Mouse (Mus musculus): ENCODE results near the gene Adamts13. TPM values are rescaled to one million over a fixed set of nuclear protein-coding genes. Genes with fewer than 3 reads are reported as not detected.

Gene Adamts13
- polyA plus RNA-seq, 1 experiment from 2014 or later, result not detected

GRCm38 (mm10) chr2:27045979-27046770, 73.0 kb downstream of the Adamts13 start:
- DNase-seq (ENCODE audit: extremely low spot score, low spot score), result no peak
- Histone ChIP-seq H3K36me3 (replicated peaks) (no peaks in the 10 kb centered on the region), H3K27ac (no peak overlapping the region), H3K4me1 (peaks cover 8% of the 10 kb centered on the region), H3K27me3 (ENCODE audit: poor library complexity, severe bottlenecking) (peaks cover 11% of the 10 kb centered on the region), H3K9me3 (no peaks in the 10 kb centered on the region), H3K4me3 (no peak overlapping the region)
- WGBS, result 80% methylated on average over 8 of the region's 8 CpGs

GRCm38 (mm10) chr2:27049408-27049807, 76.2 kb downstream of the Adamts13 start:
- Histone ChIP-seq H3K9me3 (no peaks in the 10 kb centered on the region), H3K36me3 (replicated peaks) (no peaks in the 10 kb centered on the region), H3K27me3 (ENCODE audit: poor library complexity, severe bottlenecking) (peaks cover 11% of the 10 kb centered on the region), H3K27ac (no peak overlapping the region), H3K4me3 (no peak overlapping the region), H3K4me1 (peaks cover 8% of the 10 kb centered on the region)
- no peak for DNase-seq (ENCODE audit: extremely low spot score, low spot score)
- 46% methylated on average over 6 of the region's 6 CpGs for WGBS

- no peaks in the 10 kb centered on the region for H3K27me3 ChIP-seq (ENCODE audit: poor library complexity, severe bottlenecking)
- no peaks in the 10 kb centered on the region for H3K9me3 ChIP-seq
- WGBS, result 67% methylated on average over 4 of the region's 4 CpGs
- no peak overlapping the region for H3K4me3 ChIP-seq
- H3K27ac ChIP-seq, result no peak overlapping the region
- H3K36me3 ChIP-seq (replicated peaks), result no peaks in the 10 kb centered on the region
- no peak for DNase-seq (ENCODE audit: extremely low spot score, low spot score)
- no peaks in the 10 kb centered on the region for H3K4me1 ChIP-seq
These were observed 85.0 kb downstream of the Adamts13 start for GRCm38 (mm10) chr2:27058251-27058650.

GRCm38 (mm10) chr2:27058751-27059150, 85.5 kb downstream of the Adamts13 start:
- Histone ChIP-seq H3K4me3 (no peak overlapping the region), H3K36me3 (replicated peaks) (no peaks in the 10 kb centered on the region), H3K9me3 (no peaks in the 10 kb centered on the region), H3K4me1 (no peaks in the 10 kb centered on the region), H3K27ac (no peak overlapping the region), H3K27me3 (ENCODE audit: poor library complexity, severe bottlenecking) (no peaks in the 10 kb centered on the region)
- DNase-seq (ENCODE audit: extremely low spot score, low spot score), result no peak
- 70% methylated on average over 12 of the region's 12 CpGs for WGBS

- Histone ChIP-seq H3K36me3 (replicated peaks) (no peaks in the 10 kb centered on the region), H3K4me3 (no peak overlapping the region), H3K27me3 (ENCODE audit: poor library complexity, severe bottlenecking) (no peaks in the 10 kb centered on the region), H3K9me3 (no peaks in the 10 kb centered on the region), H3K27ac (no peak overlapping the region), H3K4me1 (no peaks in the 10 kb centered on the region)
- DNase-seq (ENCODE audit: extremely low spot score, low spot score), result no peak
- WGBS, result 88% methylated on average over 9 of the region's 9 CpGs
These were observed 86.0 kb downstream of the Adamts13 start for GRCm38 (mm10) chr2:27059187-27059586.

Other genes with a start within 250 kb of the Adamts13 start
- not detected in 2 replicates for gene Abo, start 108.4 kb upstream of the Adamts13 start, polyA plus RNA-seq (2016; fragmentation: Nextera tagmentation; extraction: Ambion mirVana)
- 34.4 and 37.1 TPM in 2 replicates for gene Surf6, start 70.5 kb upstream of the Adamts13 start, polyA plus RNA-seq (2016; fragmentation: Nextera tagmentation; extraction: Ambion mirVana)
- gene Med22, start 62.7 kb upstream of the Adamts13 start, polyA plus RNA-seq (2016; fragmentation: Nextera tagmentation; extraction: Ambion mirVana), result 112 and 118 TPM in 2 replicates
- 735 and 753 TPM in 2 replicates for gene Rpl7a, start 62.7 kb upstream of the Adamts13 start, polyA plus RNA-seq (2016; fragmentation: Nextera tagmentation; extraction: Ambion mirVana)
- gene Surf2, start 57.0 kb upstream of the Adamts13 start, polyA plus RNA-seq (2016; fragmentation: Nextera tagmentation; extraction: Ambion mirVana), result 54.9 and 55.1 TPM in 2 replicates
- gene Surf1, start 56.9 kb upstream of the Adamts13 start, polyA plus RNA-seq (2016; fragmentation: Nextera tagmentation; extraction: Ambion mirVana), result 46.0 and 47.3 TPM in 2 replicates
- 155 TPM in 2 replicates for gene Surf4, start 39.5 kb upstream of the Adamts13 start, polyA plus RNA-seq (2016; fragmentation: Nextera tagmentation; extraction: Ambion mirVana)
- gene Stkld1, start 39.4 kb upstream of the Adamts13 start, polyA plus RNA-seq (2016; fragmentation: Nextera tagmentation; extraction: Ambion mirVana), result 0.07 and 0.09 TPM in 2 replicates
- gene Rexo4, start 9.0 kb upstream of the Adamts13 start, polyA plus RNA-seq (2016; fragmentation: Nextera tagmentation; extraction: Ambion mirVana), result 57.1 and 59.0 TPM in 2 replicates
- gene Cacfd1, start 36.5 kb downstream of the Adamts13 start, polyA plus RNA-seq (2016; fragmentation: Nextera tagmentation; extraction: Ambion mirVana), result 101 and 103 TPM in 2 replicates
- gene Slc2a6, start 54.6 kb downstream of the Adamts13 start, polyA plus RNA-seq (2016; fragmentation: Nextera tagmentation; extraction: Ambion mirVana), result 1.6 and 2.1 TPM in 2 replicates
- not detected in 2 replicates for gene Mymk, start 98.8 kb downstream of the Adamts13 start, polyA plus RNA-seq (2016; fragmentation: Nextera tagmentation; extraction: Ambion mirVana)
- 3.8 and 5.3 TPM in 2 replicates for gene Adamtsl2, start 106.0 kb downstream of the Adamts13 start, polyA plus RNA-seq (2016; fragmentation: Nextera tagmentation; extraction: Ambion mirVana)
- gene Fam163b, start 169.1 kb downstream of the Adamts13 start, polyA plus RNA-seq (2016; fragmentation: Nextera tagmentation; extraction: Ambion mirVana), result 0.05 and 0.16 TPM in 2 replicates
- not detected in 2 replicates for gene Dbh, start 191.8 kb downstream of the Adamts13 start, polyA plus RNA-seq (2016; fragmentation: Nextera tagmentation; extraction: Ambion mirVana)